Mouse (Mus musculus) brain, embryonic 14.5 days (tissue): ENCODE data around the gene Lcmt1.

Experiments
- CTCF ChIP-seq: fragments of 200-500 bp; IDR thresholded peaks from 2 replicates; pipeline ENCODE4 v1.5.1; 2012; ENCODE audit warnings: inconsistent platforms, mild to moderate bottlenecking, moderate library complexity, borderline replicate concordance; ENCODE audit not compliant: insufficient read depth, insufficient read length; ENCODE audit errors: extremely low read depth
- POLR2A ChIP-seq: fragments of 200-500 bp; IDR thresholded peaks from 2 replicates; pipeline ENCODE4 v1.6.1; 2012; ENCODE audit warnings: mild to moderate bottlenecking, inconsistent platforms, borderline replicate concordance; ENCODE audit not compliant: poor library complexity, insufficient read depth, insufficient read length, severe bottlenecking; ENCODE audit errors: extremely low read depth

GRCm38 (mm10) chr7:123411109-123411508 lies 41.5 kb downstream of the Lcmt1 start:
- TF ChIP-seq POLR2A (no peak), CTCF (no peak)
